ENCODE assay signal across 12 mouse cellular contexts in genomic region chr10:76882644-76883441, GRCm38 (mm10).
A peak's percentile ranks its signal among the peaks of the same experiment; 100 is the strongest.
DNase-seq lines count a peak whose midpoint lies in the region; ATAC-seq and TF ChIP-seq lines count a peak whose summit lies in the region.
"Had no signal": no experiment of that assay in that cellular context is flagged by ENCODE, and none has a peak within 500 bp of the region (broad histone marks: within the 10 kb centered on the region; RNA-seq: fewer than 3 reads in every experiment).

No protein-coding gene starts in this region.

- H3K27me3 ChIP-seq in E14TG2a.4 (ENCODE audit: insufficient read depth, low read length): no peaks in the 10 kb centered on the region
- H3K27me3 ChIP-seq in liver, embryonic 12.5 days (replicated peaks): no peaks in the 10 kb centered on the region
- H3K27me3 ChIP-seq: liver, embryonic 13.5 days had no signal

- no peak overlapping the region for H3K9ac ChIP-seq in liver, embryonic 12.5 days
- H3K9ac ChIP-seq: liver, embryonic 13.5 days had no signal

- TF ChIP-seq CTCF in E14TG2a.4 (conservative IDR thresholded peaks at IDR 0.05; ENCODE audit: low read length): no peak

- WGBS in liver, embryonic 12.5 days (ENCODE audit: insufficient replicate concordance): 67% methylated on average over 17 of the region's 17 CpGs

- peaks cover 18% of the 10 kb centered on the region for H3K4me1 ChIP-seq in E14TG2a.4 (replicated peaks; ENCODE audit: low read depth, low read length)
- no peaks in the 10 kb centered on the region for H3K4me1 ChIP-seq in liver, embryonic 12.5 days

- no peak for ATAC-seq in liver, embryonic 12.5 days
- no peak for ATAC-seq in erythroblast, adult 5-6 weeks (replicated peaks; ENCODE audit: low FRiP score, poor library complexity, severe bottlenecking)

- H3K4me3 ChIP-seq in E14TG2a.4 (replicated peaks; ENCODE audit: low read length): 0 out of 2 replicates have a peak overlapping the region, but pooled peaks have one; percentile 17
- no peak overlapping the region for H3K4me3 ChIP-seq in liver, embryonic 12.5 days
- H3K4me3 ChIP-seq: erythroblast, embryonic 14.5 days; liver, embryonic 13.5 days had no signal

- H3K36me3 ChIP-seq in E14TG2a.4 (ENCODE audit: insufficient read depth, low read length): no peaks in the 10 kb centered on the region
- no peaks in the 10 kb centered on the region for H3K36me3 ChIP-seq in liver, embryonic 12.5 days
- H3K36me3 ChIP-seq: liver, embryonic 13.5 days had no signal

- no peak overlapping the region for H3K27ac ChIP-seq in liver, embryonic 12.5 days
- H3K27ac ChIP-seq: liver, embryonic 13.5 days had no signal

- H3K4me2 ChIP-seq in liver, embryonic 12.5 days: no peak overlapping the region
- H3K4me2 ChIP-seq: liver, embryonic 13.5 days had no signal

- H3K9me3 ChIP-seq in E14TG2a.4 (ENCODE audit: low read length): no peaks in the 10 kb centered on the region
- no peaks in the 10 kb centered on the region for H3K9me3 ChIP-seq in liver, embryonic 12.5 days (replicated peaks)
- H3K9me3 ChIP-seq: liver, embryonic 13.5 days had no signal

- peak; percentile 18 for DNase-seq in R1 (ENCODE audit: low read depth, low spot score)
- peak; percentile 81 to 83 for DNase-seq in cerebellum, postnatal 25 days
- peak; percentile 30 to 37 for DNase-seq in layer of hippocampus, postnatal 10 days (ENCODE audit: low spot score in 2 of 2)
- no peak for DNase-seq in frontal cortex, postnatal 14 days (ENCODE audit: low spot score in 2 of 2)
- DNase-seq in urinary bladder, postnatal 36 days (ENCODE audit: low spot score in 2 of 2): no peak
- DNase-seq: liver, embryonic 13.5 days; lung, postnatal 4 days; thymus, adult 18-20 months had no signal

Comparison
In these comparisons a context has a peak if more than half of its experiments do, and no peak if none do; other contexts are left out.
1. DNase-seq: peak in R1 (single experiment), cerebellum, postnatal 25 days (2 of 2) and layer of hippocampus, postnatal 10 days (2 of 2); none in frontal cortex, postnatal 14 days (0 of 2) and urinary bladder, postnatal 36 days (0 of 2).